Mouse (Mus musculus): ENCODE results near the gene Bloc1s3.

The Bloc1s3 gene

GRCm38 (mm10) chr7:19455819-19456495, 52.2 kb downstream of the Bloc1s3 start:
- CTCF ChIA-PET = interaction anchor here (1.0 kb wide), 1 partner anchor 8 kb away, joined by 3 read pairs; no protein-coding TSS in a partner anchor

GRCm38 (mm10) chr7:19455186-19455585, 53.0 kb downstream of the Bloc1s3 start:
- CTCF ChIA-PET = interaction anchor here (0.6 kb wide), 1 partner anchor 136 kb away, joined by 3 read pairs; no protein-coding TSS in a partner anchor
